11 mouse cellular contexts compared by ENCODE assay signal in genomic region chr11:107703272-107704134, GRCm38 (mm10). TPM values are rescaled to one million over a fixed set of nuclear protein-coding genes. Genes with fewer than 3 reads are reported as not detected.
DNase-seq lines count a peak whose midpoint lies in the region; ATAC-seq and TF ChIP-seq lines count a peak whose summit lies in the region.
"Had no signal": no experiment of that assay in that cellular context is flagged by ENCODE, and none has a peak within 500 bp of the region (broad histone marks: within the 10 kb centered on the region; RNA-seq: fewer than 3 reads in every experiment).

No protein-coding gene starts in this region.

- H3K9me3 ChIP-seq in liver, embryonic 12.5 days (replicated peaks): no peaks in the 10 kb centered on the region

- 32% methylated on average over 27 of the region's 27 CpGs for WGBS in liver, adult 2 months
- WGBS in liver, embryonic 12.5 days (ENCODE audit: insufficient replicate concordance): 42% methylated on average over 27 of the region's 27 CpGs

- no peaks in the 10 kb centered on the region for H3K36me3 ChIP-seq in liver, adult 2 months (ENCODE audit: control insufficient read depth, insufficient read depth, low read length)
- H3K36me3 ChIP-seq in liver, embryonic 12.5 days: no peaks in the 10 kb centered on the region

- TF ChIP-seq CTCF in liver, adult 2 months (IDR thresholded peaks at IDR 0.05; ENCODE audit: low read depth, low read length): no peak

- peak; percentile 62 for DNase-seq in adrenal gland, adult 2 months
- DNase-seq in adrenal gland, postnatal 4 days (ENCODE audit: low spot score in 2 of 2): no peak
- peak; percentile 54 for DNase-seq in liver, adult 2 months (ENCODE audit: extremely low read depth, low read depth, low spot score)
- peak; percentile 7 for DNase-seq in heart, postnatal 36 days
- peak; percentile 51 to 59 for DNase-seq in kidney, postnatal 36 days
- no peak for DNase-seq in left cerebral cortex, adult 8-10 months (ENCODE audit: low spot score in 2 of 2)
- no peak for DNase-seq in B cell, adult 2 months

- no peaks in the 10 kb centered on the region for H3K27me3 ChIP-seq in liver, adult 2 months (ENCODE audit: control insufficient read depth, insufficient read depth, low read length)
- H3K27me3 ChIP-seq in liver, embryonic 12.5 days (replicated peaks): peaks cover 45% of the 10 kb centered on the region

- H3K27ac ChIP-seq in liver, adult 2 months (replicated peaks; ENCODE audit: insufficient read depth, low read depth, low read length): no peak overlapping the region
- no peak overlapping the region for H3K27ac ChIP-seq in liver, embryonic 12.5 days
- H3K27ac ChIP-seq: layer of hippocampus, adult 2 months had no signal

- no peak for TF ChIP-seq POLR2A in liver, adult 2 months (IDR thresholded peaks at IDR 0.05; ENCODE audit: extremely low read depth, insufficient read depth, low read length)

- intact Hi-C loops in heart, postnatal 36 days (cut with DNase I): no loop called here

- no peak overlapping the region for H3K4me2 ChIP-seq in liver, embryonic 12.5 days

- H3K4me3 ChIP-seq in liver, adult 2 months (ENCODE audit: insufficient read depth, low read depth, low read length): no peak overlapping the region
- H3K4me3 ChIP-seq in liver, embryonic 12.5 days: no peak overlapping the region
- H3K4me3 ChIP-seq: layer of hippocampus, adult 2 months; megakaryocyte, embryonic 14.5 days had no signal

- H3K4me1 ChIP-seq in liver, adult 2 months (ENCODE audit: control insufficient read depth, insufficient read depth, low read length): no peaks in the 10 kb centered on the region; the same call in 1 of the 2 replicates
- H3K4me1 ChIP-seq in liver, embryonic 12.5 days: no peaks in the 10 kb centered on the region

- H3K9ac ChIP-seq in liver, adult 2 months (ENCODE audit: low read depth, low read length): no peak overlapping the region
- H3K9ac ChIP-seq in liver, embryonic 12.5 days: no peak overlapping the region

- H3K79me2 ChIP-seq in liver, adult 2 months (ENCODE audit: control insufficient read depth, insufficient read depth, low read length): no peaks in the 10 kb centered on the region

- no peak; the same call in 1 of the 2 replicates for ATAC-seq in liver, embryonic 12.5 days
- ATAC-seq: activated CD4-positive, CD25-positive, alpha-beta regulatory T cell, adult 4 months had no signal

RNA-seq across cellular contexts. Expression of gene Cacng1, which starts 12.8 kb away (rescaled TPM):
- total RNA-seq in adrenal gland, adult 2 months (2021): not detected
- 0.08 TPM in 2 replicates for polyA plus RNA-seq in adrenal gland, adult 2 months (2012; rRNA removed)
- 10 to 100 TPM in 1 of 2 experiments, 1 to 10 TPM in 1; 2.4 to 11.1 TPM for total RNA-seq in adrenal gland, postnatal 4 days (2021)
- not detected in 2 replicates for total RNA-seq in liver, adult 2 months (2014; rRNA removed)
- 0.09 TPM in 1 of 2 replicates, not detected in the other for polyA plus RNA-seq in liver, adult 2 months (2012; rRNA removed)
- polyA plus RNA-seq in liver, embryonic 12.5 days (2016; fragmentation: Nextera tagmentation; extraction: Ambion mirVana): 0.14 TPM in 1 of 2 replicates, not detected in the other
- not detected for total RNA-seq in heart, postnatal 36 days (2021)
- total RNA-seq in left cerebral cortex, adult 8-10 months (2022): under 1 TPM in 3 of 4 experiments, not detected in 1; 0.30 to 0.59 (median 0.37) TPM
- total RNA-seq: layer of hippocampus, adult 2 months had no signal
- polyA plus RNA-seq: activated CD4-positive, CD25-positive, alpha-beta regulatory T cell, adult 4 months had no signal

Comparison
In these comparisons a context has a peak if more than half of its experiments do, and no peak if none do; other contexts are left out.
1. DNase-seq: peak in adrenal gland, adult 2 months (single experiment), liver, adult 2 months (single experiment), heart, postnatal 36 days (2 of 2) and kidney, postnatal 36 days (2 of 2); none in adrenal gland, postnatal 4 days (0 of 2), left cerebral cortex, adult 8-10 months (0 of 2) and B cell, adult 2 months (0 of 2).